In the genomic region with DNA sequence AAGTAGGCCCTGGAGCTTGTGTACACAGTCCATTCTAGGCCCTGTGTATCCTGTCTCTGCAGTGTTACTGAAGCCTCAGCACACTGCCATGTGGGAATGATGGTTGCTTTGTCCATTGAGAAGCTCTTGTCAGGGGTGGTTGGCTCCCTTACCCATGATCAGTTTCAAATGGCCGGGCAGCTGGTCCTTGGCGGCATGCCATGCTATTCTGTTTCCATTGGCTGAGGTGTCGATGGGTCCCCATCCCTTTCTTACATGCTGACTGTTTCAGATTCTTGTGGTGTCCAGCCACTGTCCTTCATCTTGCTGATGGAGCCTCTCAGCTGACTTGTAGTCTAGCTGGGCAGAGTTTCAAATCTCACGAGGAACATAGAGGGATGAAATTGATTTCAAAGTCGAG, we compare ENCODE assay signal across 18 mouse cellular contexts.
"Had no signal": no experiment of that assay in that cellular context is flagged by ENCODE, and none has a peak within 500 bp of the region (broad histone marks: within the 10 kb centered on the region; RNA-seq: fewer than 3 reads in every experiment).

No protein-coding gene starts in this region.

- H3K4me3 ChIP-seq: liver, embryonic 13.5 days; myocyte; neural tube, embryonic 13.5 days had no signal

- H3K36me3 ChIP-seq: liver, embryonic 13.5 days; neural tube, embryonic 13.5 days had no signal

- H3K4me2 ChIP-seq: liver, embryonic 13.5 days; midbrain, embryonic 11.5 days; neural tube, embryonic 13.5 days had no signal

- H3K27me3 ChIP-seq: liver, embryonic 13.5 days; neural tube, embryonic 13.5 days had no signal

- H3K4me1 ChIP-seq: liver, embryonic 13.5 days had no signal

- DNase-seq: kidney, adult 9 months; kidney, postnatal 14 days; kidney, postnatal 4 days; liver, embryonic 13.5 days; lung, adult 2 months; lung, postnatal 14 days; lung, postnatal 4 days; midbrain, embryonic 14.5 days; right cerebral cortex, adult 18-20 months; right cerebral cortex, postnatal 14 days; right cerebral cortex, postnatal 4 days; thymus, adult 2 months; thymus, postnatal 14 days; thymus, postnatal 4 days had no signal

- H3K9ac ChIP-seq: liver, embryonic 13.5 days; neural tube, embryonic 13.5 days had no signal

- H3K9me3 ChIP-seq: liver, embryonic 13.5 days; neural tube, embryonic 13.5 days had no signal

- H3K27ac ChIP-seq: liver, embryonic 13.5 days; neural tube, embryonic 13.5 days; stomach, postnatal 0 days had no signal
